Mouse (Mus musculus): ENCODE results near the gene Ddi2.
A peak's percentile ranks its signal among the peaks of the same experiment; 100 is the strongest.

Gene Ddi2

GRCm38 (mm10) chr4:141653813-141654212, 69.4 kb downstream of the Ddi2 start:
- DNase-seq (ENCODE audit: low spot score), result no peak

- no peak for DNase-seq (ENCODE audit: low spot score)
Measured at GRCm38 (mm10) chr4:141653044-141653443, 70.2 kb downstream of the Ddi2 start.

- no peak for DNase-seq (ENCODE audit: low spot score)
Measured at GRCm38 (mm10) chr4:141651944-141652343, 71.3 kb downstream of the Ddi2 start.

- DNase-seq (ENCODE audit: low spot score), result no peak
Measured at GRCm38 (mm10) chr4:141651286-141651685, 71.9 kb downstream of the Ddi2 start.

- DNase-seq (ENCODE audit: low spot score), result no peak
Measured at GRCm38 (mm10) chr4:141649244-141649643, 74.0 kb downstream of the Ddi2 start.

- no peak for DNase-seq (ENCODE audit: low spot score)
Measured at GRCm38 (mm10) chr4:141648262-141648661, 75.0 kb downstream of the Ddi2 start.

- DNase-seq (ENCODE audit: low spot score), result no peak
Measured at GRCm38 (mm10) chr4:141647187-141647586, 76.0 kb downstream of the Ddi2 start.

GRCm38 (mm10) chr4:141645988-141646387, 77.2 kb downstream of the Ddi2 start:
- no peak for DNase-seq (ENCODE audit: low spot score)

GRCm38 (mm10) chr4:141643118-141643855, 79.9 kb downstream of the Ddi2 start:
- peak; percentile 74 for DNase-seq (ENCODE audit: low spot score)

GRCm38 (mm10) chr4:141641961-141642811, 81.0 kb downstream of the Ddi2 start:
- DNase-seq (ENCODE audit: low spot score), result no peak

- peak; percentile 26 for DNase-seq (ENCODE audit: low spot score)
Measured at GRCm38 (mm10) chr4:141641353-141641771, 81.9 kb downstream of the Ddi2 start.

- no peak for DNase-seq (ENCODE audit: low spot score)
Measured at GRCm38 (mm10) chr4:141639474-141639873, 83.7 kb downstream of the Ddi2 start.

GRCm38 (mm10) chr4:141636693-141637092, 86.5 kb downstream of the Ddi2 start:
- DNase-seq (ENCODE audit: low spot score), result no peak

GRCm38 (mm10) chr4:141635991-141636390, 87.2 kb downstream of the Ddi2 start:
- DNase-seq (ENCODE audit: low spot score), result no peak

GRCm38 (mm10) chr4:141632111-141632873, 90.9 kb downstream of the Ddi2 start:
- DNase-seq (ENCODE audit: low spot score), result no peak

GRCm38 (mm10) chr4:141631250-141631649, 92.0 kb downstream of the Ddi2 start:
- no peak for DNase-seq (ENCODE audit: low spot score)

- DNase-seq (ENCODE audit: low spot score), result no peak
Measured at GRCm38 (mm10) chr4:141630021-141630420, 93.2 kb downstream of the Ddi2 start.

GRCm38 (mm10) chr4:141628661-141629060, 94.6 kb downstream of the Ddi2 start:
- DNase-seq (ENCODE audit: low spot score), result no peak

All from MN1 (cell line).